Mouse (Mus musculus): ENCODE data around the gene Pxn.
"Not testable (repeated sequence)": the region's sequence is repeated elsewhere in the genome, so short reads cannot be mapped to it uniquely, and the experiment has no call there.

Pxn gene

GRCm38 (mm10) chr5:115485489-115486205 is 20.8 kb upstream of the Pxn start:
- ATAC-seq (ENCODE audit: insufficient number of reproducible peaks, low FRiP score, low TSS enrichment) = no peak

- ATAC-seq (ENCODE audit: insufficient number of reproducible peaks, low FRiP score, low TSS enrichment) = no peak
Observed at GRCm38 (mm10) chr5:115486726-115487125, 19.8 kb upstream of the Pxn start.

- ATAC-seq (ENCODE audit: insufficient number of reproducible peaks, low FRiP score, low TSS enrichment) = no peak
Observed at GRCm38 (mm10) chr5:115487353-115487752, 19.1 kb upstream of the Pxn start.

- no peak for ATAC-seq (ENCODE audit: insufficient number of reproducible peaks, low FRiP score, low TSS enrichment)
Observed at GRCm38 (mm10) chr5:115487942-115488580, 18.4 kb upstream of the Pxn start.

- ATAC-seq (ENCODE audit: insufficient number of reproducible peaks, low FRiP score, low TSS enrichment) = no peak
Observed at GRCm38 (mm10) chr5:115488841-115489698, 17.4 kb upstream of the Pxn start.

- ATAC-seq (ENCODE audit: insufficient number of reproducible peaks, low FRiP score, low TSS enrichment) = peak; percentile 82
Observed at GRCm38 (mm10) chr5:115489699-115490637, 16.5 kb upstream of the Pxn start.

GRCm38 (mm10) chr5:115490638-115491000 is 15.9 kb upstream of the Pxn start:
- no peak for ATAC-seq (ENCODE audit: insufficient number of reproducible peaks, low FRiP score, low TSS enrichment)

GRCm38 (mm10) chr5:115491076-115491475 is 15.4 kb upstream of the Pxn start:
- ATAC-seq (ENCODE audit: insufficient number of reproducible peaks, low FRiP score, low TSS enrichment) = no peak

GRCm38 (mm10) chr5:115491771-115492322 is 14.6 kb upstream of the Pxn start:
- ATAC-seq (ENCODE audit: insufficient number of reproducible peaks, low FRiP score, low TSS enrichment) = no peak

- no peak for ATAC-seq (ENCODE audit: insufficient number of reproducible peaks, low FRiP score, low TSS enrichment)
Observed at GRCm38 (mm10) chr5:115492711-115493335, 13.7 kb upstream of the Pxn start.

- ATAC-seq (ENCODE audit: insufficient number of reproducible peaks, low FRiP score, low TSS enrichment) = no peak
Observed at GRCm38 (mm10) chr5:115493441-115493840, 13.0 kb upstream of the Pxn start.

GRCm38 (mm10) chr5:115495618-115496017 is 10.9 kb upstream of the Pxn start:
- not testable (repeated sequence) for ATAC-seq (ENCODE audit: insufficient number of reproducible peaks, low FRiP score, low TSS enrichment)

- ATAC-seq (ENCODE audit: insufficient number of reproducible peaks, low FRiP score, low TSS enrichment) = no peak
Observed at GRCm38 (mm10) chr5:115497033-115497432, 9.4 kb upstream of the Pxn start.

GRCm38 (mm10) chr5:115498307-115499240 is 7.9 kb upstream of the Pxn start:
- peak; percentile 56; the same call in 1 of the 2 replicates for ATAC-seq (ENCODE audit: insufficient number of reproducible peaks, low FRiP score, low TSS enrichment)

GRCm38 (mm10) chr5:115500383-115500935 is 6.0 kb upstream of the Pxn start:
- ATAC-seq (ENCODE audit: insufficient number of reproducible peaks, low FRiP score, low TSS enrichment) = no peak

GRCm38 (mm10) chr5:115503035-115503434 is 3.4 kb upstream of the Pxn start:
- ATAC-seq (ENCODE audit: insufficient number of reproducible peaks, low FRiP score, low TSS enrichment) = no peak

GRCm38 (mm10) chr5:115505617-115506016 is 859 bp upstream of the Pxn start:
- ATAC-seq (ENCODE audit: insufficient number of reproducible peaks, low FRiP score, low TSS enrichment) = not testable (repeated sequence)

All from cerebellum, adult (tissue).